27 mouse cellular contexts compared by ENCODE assay signal in the genomic region with DNA sequence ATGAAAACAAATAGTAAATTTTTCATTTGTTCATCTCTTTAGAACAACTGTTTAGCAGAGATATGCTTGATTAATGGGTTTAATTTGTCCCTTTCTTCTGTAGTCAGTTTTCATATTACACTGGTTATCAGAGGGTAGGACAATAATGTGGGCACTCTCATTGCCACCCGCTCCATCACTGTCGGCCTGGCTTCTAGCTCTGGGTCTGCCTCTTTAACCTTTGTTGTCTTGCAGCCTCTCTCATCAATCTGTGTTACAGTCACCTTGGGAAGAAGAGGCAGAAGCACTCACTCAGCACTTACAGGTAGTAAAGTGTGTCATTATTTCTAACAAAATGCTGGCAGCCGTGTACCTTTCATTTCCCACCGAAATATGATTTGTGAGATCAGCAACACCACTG.
DNase-seq lines count a peak whose midpoint lies in the region; ATAC-seq and TF ChIP-seq lines count a peak whose summit lies in the region.
"Had no signal": no experiment of that assay in that cellular context is flagged by ENCODE, and none has a peak within 500 bp of the region (broad histone marks: within the 10 kb centered on the region; RNA-seq: fewer than 3 reads in every experiment).

No protein-coding gene starts in this region.

- no peak for TF ChIP-seq CTCF in hindbrain, postnatal 0 days (IDR thresholded peaks at IDR 0.05; ENCODE audit: low read depth)

- no peaks in the 10 kb centered on the region for H3K27me3 ChIP-seq in hindbrain, embryonic 12.5 days
- H3K27me3 ChIP-seq in hindbrain, embryonic 13.5 days = no peaks in the 10 kb centered on the region
- no peaks in the 10 kb centered on the region for H3K27me3 ChIP-seq in hindbrain, postnatal 0 days (ENCODE audit: insufficient read depth, low read length)
- H3K27me3 ChIP-seq: CH12.LX; embryonic facial prominence, embryonic 12.5 days; embryonic facial prominence, embryonic 15.5 days; heart, embryonic 12.5 days; heart, embryonic 15.5 days; Patski had no signal

- no peaks in the 10 kb centered on the region for H3K36me3 ChIP-seq in hindbrain, embryonic 12.5 days
- no peaks in the 10 kb centered on the region for H3K36me3 ChIP-seq in hindbrain, embryonic 13.5 days
- no peaks in the 10 kb centered on the region for H3K36me3 ChIP-seq in hindbrain, postnatal 0 days (ENCODE audit: insufficient read depth, low read length)
- H3K36me3 ChIP-seq: embryonic facial prominence, embryonic 12.5 days; embryonic facial prominence, embryonic 15.5 days; G1E; heart, embryonic 12.5 days; heart, embryonic 15.5 days had no signal

- H3K27ac ChIP-seq in hindbrain, embryonic 12.5 days = no peak overlapping the region
- H3K27ac ChIP-seq in hindbrain, embryonic 13.5 days = no peak overlapping the region
- no peak overlapping the region for H3K27ac ChIP-seq in hindbrain, postnatal 0 days
- H3K27ac ChIP-seq: embryonic facial prominence, embryonic 12.5 days; embryonic facial prominence, embryonic 15.5 days; heart, embryonic 15.5 days had no signal

- ATAC-seq in hindbrain, embryonic 12.5 days (ENCODE audit: low FRiP score) = peak; percentile 26; the same call in 1 of the 2 replicates
- no peak for ATAC-seq in hindbrain, embryonic 13.5 days (ENCODE audit: low FRiP score)
- ATAC-seq in hindbrain, postnatal 0 days = 0 out of 2 replicates have a peak, but pooled peaks have one; percentile 47
- no peak for ATAC-seq in cerebellum, adult (ENCODE audit: insufficient number of reproducible peaks, low FRiP score, low TSS enrichment)
- ATAC-seq: forebrain, embryonic 14.5 days; forebrain, postnatal 0 days; intestine, postnatal 0 days; Patski had no signal

- no peaks in the 10 kb centered on the region for H3K4me1 ChIP-seq in hindbrain, embryonic 12.5 days
- H3K4me1 ChIP-seq in hindbrain, embryonic 13.5 days (replicated peaks) = no peaks in the 10 kb centered on the region
- H3K4me1 ChIP-seq in hindbrain, postnatal 0 days (ENCODE audit: insufficient read depth, low read length) = no peaks in the 10 kb centered on the region
- H3K4me1 ChIP-seq: embryonic facial prominence, embryonic 12.5 days; embryonic facial prominence, embryonic 15.5 days; heart, embryonic 12.5 days; heart, embryonic 15.5 days had no signal

- peak; percentile 10 for DNase-seq in retina, embryonic 14.5 days (ENCODE audit: low spot score)
- DNase-seq in retina, postnatal 1 day = no peak
- peak; percentile 3 for DNase-seq in hindbrain, postnatal 0 days (ENCODE audit: low spot score)
- DNase-seq: adrenal gland, postnatal 10 days; adrenal gland, postnatal 36 days; B cell, adult 2 months; cerebellum, adult 11 months; cerebellum, adult 2 months; cerebellum, adult 9-11 months; cerebellum, postnatal 25 days; forebrain, postnatal 0 days; gastrocnemius, postnatal 25 days; heart, adult 18-20 months; heart, postnatal 10 days; heart, postnatal 36 days had no signal

- no peak overlapping the region for H3K9ac ChIP-seq in hindbrain, embryonic 12.5 days
- H3K9ac ChIP-seq in hindbrain, embryonic 13.5 days = no peak overlapping the region
- H3K9ac ChIP-seq in hindbrain, postnatal 0 days (replicated peaks; ENCODE audit: low read length) = no peak overlapping the region
- H3K9ac ChIP-seq: embryonic facial prominence, embryonic 12.5 days; embryonic facial prominence, embryonic 15.5 days; forebrain, postnatal 0 days; heart, embryonic 12.5 days; heart, embryonic 15.5 days had no signal

- 82% methylated on average over 4 of the region's 4 CpGs for WGBS in hindbrain, embryonic 12.5 days
- WGBS in hindbrain, embryonic 13.5 days = 76% methylated on average over 4 of the region's 4 CpGs
- 86% methylated on average over 4 of the region's 4 CpGs for WGBS in hindbrain, postnatal 0 days

- H3K4me2 ChIP-seq in hindbrain, embryonic 12.5 days (replicated peaks) = no peak overlapping the region
- no peak overlapping the region for H3K4me2 ChIP-seq in hindbrain, embryonic 13.5 days
- no peak overlapping the region for H3K4me2 ChIP-seq in hindbrain, postnatal 0 days (ENCODE audit: low read depth, low read length)
- H3K4me2 ChIP-seq: embryonic facial prominence, embryonic 12.5 days; embryonic facial prominence, embryonic 15.5 days; heart, embryonic 12.5 days; heart, embryonic 15.5 days had no signal

- H3K4me3 ChIP-seq in hindbrain, embryonic 12.5 days = no peak overlapping the region
- no peak overlapping the region for H3K4me3 ChIP-seq in hindbrain, embryonic 13.5 days
- no peak overlapping the region for H3K4me3 ChIP-seq in hindbrain, postnatal 0 days (ENCODE audit: low read length)
- H3K4me3 ChIP-seq: embryonic facial prominence, embryonic 12.5 days; embryonic facial prominence, embryonic 15.5 days; heart, embryonic 12.5 days; heart, embryonic 15.5 days had no signal

- no peaks in the 10 kb centered on the region for H3K9me3 ChIP-seq in hindbrain, embryonic 12.5 days (replicated peaks)
- H3K9me3 ChIP-seq in hindbrain, embryonic 13.5 days = no peaks in the 10 kb centered on the region
- H3K9me3 ChIP-seq in hindbrain, postnatal 0 days (ENCODE audit: low read length) = no peaks in the 10 kb centered on the region
- H3K9me3 ChIP-seq: embryonic facial prominence, embryonic 12.5 days; embryonic facial prominence, embryonic 15.5 days; heart, embryonic 12.5 days; heart, embryonic 15.5 days had no signal

Comparison
In these comparisons a context has a peak if more than half of its experiments do, and no peak if none do; other contexts are left out.
1. ATAC-seq: peak in hindbrain, embryonic 12.5 days (single experiment) and hindbrain, postnatal 0 days (single experiment); none in hindbrain, embryonic 13.5 days (single experiment) and cerebellum, adult (single experiment).